Mouse (Mus musculus): ENCODE measurements around the gene Nudt16l1. TPM values are rescaled to one million over a fixed set of nuclear protein-coding genes. Genes with fewer than 3 reads are reported as not detected.

The Nudt16l1 gene
- polyA plus RNA-seq, 1 experiment: 151 TPM

DNA sequence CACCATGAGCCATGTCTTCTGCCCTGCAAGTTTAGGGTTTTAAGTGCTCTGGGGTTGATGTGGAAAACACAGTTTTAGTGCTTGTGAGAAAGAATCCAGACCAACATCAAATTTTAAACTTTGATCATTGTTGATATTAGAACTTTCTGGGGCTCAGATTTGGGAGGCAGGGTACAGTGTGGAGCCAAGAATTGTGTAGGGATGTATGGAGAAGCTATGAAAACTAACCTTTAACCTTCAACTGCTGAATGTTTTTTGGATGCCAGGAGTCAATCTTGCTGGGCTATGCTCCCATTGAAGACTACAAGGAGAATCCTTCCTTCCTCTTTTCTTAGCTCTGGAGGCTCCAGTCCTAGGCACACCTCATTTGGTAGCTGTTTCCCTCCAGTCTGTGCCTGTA, 32.0 kb upstream of the Nudt16l1 start:
- TF ChIP-seq CTCF (IDR thresholded peaks at IDR 0.05; ENCODE audit: borderline replicate concordance, control insufficient read depth, extremely low read depth, insufficient read depth, low read length, poor library complexity): no peak
- H3K4me3 ChIP-seq (ENCODE audit: control insufficient read depth, insufficient read depth, low read length): no peak overlapping the region
- H3K27me3 ChIP-seq (ENCODE audit: control insufficient read depth, insufficient read depth, low read length): no peaks in the 10 kb centered on the region
- H3K36me3 ChIP-seq (ENCODE audit: control insufficient read depth, insufficient read depth, low read length): no peaks in the 10 kb centered on the region
- H3K4me1 ChIP-seq (replicated peaks; ENCODE audit: control insufficient read depth, insufficient read depth, low read length): no peaks in the 10 kb centered on the region; the same call in 1 of the 2 replicates
- H3K27ac ChIP-seq (ENCODE audit: control insufficient read depth, insufficient read depth, low read length): no peak overlapping the region
- no peak for DNase-seq

DNA sequence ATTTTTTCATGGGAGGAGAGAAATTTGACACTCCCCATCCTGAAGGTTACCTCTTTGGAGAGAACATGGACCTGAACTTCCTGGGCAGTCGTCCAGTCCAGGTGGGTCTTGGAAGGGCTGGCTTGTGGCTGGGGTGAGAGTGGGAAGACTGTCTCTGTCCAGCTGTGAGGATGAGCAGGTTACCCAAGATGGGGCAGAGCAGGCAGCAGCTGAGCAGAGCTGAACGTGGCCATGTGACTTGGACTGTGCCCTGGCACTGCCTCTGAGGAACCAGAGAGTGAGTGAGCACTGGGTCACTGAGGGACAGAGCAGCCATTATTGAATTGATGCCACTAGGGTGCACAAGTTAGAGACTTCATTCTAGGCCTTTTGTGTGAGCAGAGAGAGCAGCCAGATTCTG, 31.2 kb upstream of the Nudt16l1 start:
- H3K27me3 ChIP-seq (ENCODE audit: control insufficient read depth, insufficient read depth, low read length): no peaks in the 10 kb centered on the region
- TF ChIP-seq POLR2A (IDR thresholded peaks at IDR 0.05; ENCODE audit: control insufficient read depth, extremely low read depth, insufficient read depth, low read length, poor library complexity): no peak
- TF ChIP-seq CTCF (IDR thresholded peaks at IDR 0.05; ENCODE audit: borderline replicate concordance, control insufficient read depth, extremely low read depth, insufficient read depth, low read length, poor library complexity): no peak
- H3K27ac ChIP-seq (ENCODE audit: control insufficient read depth, insufficient read depth, low read length): no peak overlapping the region
- H3K4me1 ChIP-seq (replicated peaks; ENCODE audit: control insufficient read depth, insufficient read depth, low read length): no peaks in the 10 kb centered on the region; the same call in 1 of the 2 replicates
- WGBS: 83% methylated on average over 2 of the region's 2 CpGs
- no peaks in the 10 kb centered on the region for H3K36me3 ChIP-seq (ENCODE audit: control insufficient read depth, insufficient read depth, low read length)
- DNase-seq: no peak
- no peak overlapping the region for H3K4me3 ChIP-seq (ENCODE audit: control insufficient read depth, insufficient read depth, low read length)

DNA sequence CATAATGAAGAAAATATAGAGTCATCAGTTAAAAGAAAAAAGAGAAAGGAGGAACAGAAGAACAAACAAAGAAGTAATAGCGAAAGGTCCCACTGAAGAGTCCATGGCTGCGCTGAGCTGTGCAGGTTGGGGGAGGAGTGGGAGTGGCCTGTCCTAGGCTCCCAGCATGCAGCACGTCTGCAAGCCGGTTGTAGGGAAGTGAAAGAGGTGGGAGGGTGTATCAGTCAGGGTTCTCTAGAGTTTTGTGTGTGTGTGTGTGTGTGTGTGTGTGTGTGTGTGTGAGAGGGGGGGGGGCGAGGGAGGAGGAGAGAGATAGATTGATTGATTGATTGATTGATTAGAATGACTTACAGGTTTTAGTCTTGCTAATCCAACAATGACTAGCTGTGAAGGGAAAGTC, 30.6 kb upstream of the Nudt16l1 start:
- no peak overlapping the region for H3K27ac ChIP-seq (ENCODE audit: control insufficient read depth, insufficient read depth, low read length)
- WGBS: 45% methylated on average over 5 of the region's 5 CpGs
- no peak overlapping the region for H3K4me3 ChIP-seq (ENCODE audit: control insufficient read depth, insufficient read depth, low read length)
- no peak for TF ChIP-seq CTCF (IDR thresholded peaks at IDR 0.05; ENCODE audit: borderline replicate concordance, control insufficient read depth, extremely low read depth, insufficient read depth, low read length, poor library complexity)
- no peak for TF ChIP-seq POLR2A (IDR thresholded peaks at IDR 0.05; ENCODE audit: control insufficient read depth, extremely low read depth, insufficient read depth, low read length, poor library complexity)
- no peaks in the 10 kb centered on the region for H3K27me3 ChIP-seq (ENCODE audit: control insufficient read depth, insufficient read depth, low read length)
- no peak for DNase-seq
- no peaks in the 10 kb centered on the region for H3K36me3 ChIP-seq (ENCODE audit: control insufficient read depth, insufficient read depth, low read length)
- H3K4me1 ChIP-seq (replicated peaks; ENCODE audit: control insufficient read depth, insufficient read depth, low read length): peaks cover 5% of the 10 kb centered on the region

DNA sequence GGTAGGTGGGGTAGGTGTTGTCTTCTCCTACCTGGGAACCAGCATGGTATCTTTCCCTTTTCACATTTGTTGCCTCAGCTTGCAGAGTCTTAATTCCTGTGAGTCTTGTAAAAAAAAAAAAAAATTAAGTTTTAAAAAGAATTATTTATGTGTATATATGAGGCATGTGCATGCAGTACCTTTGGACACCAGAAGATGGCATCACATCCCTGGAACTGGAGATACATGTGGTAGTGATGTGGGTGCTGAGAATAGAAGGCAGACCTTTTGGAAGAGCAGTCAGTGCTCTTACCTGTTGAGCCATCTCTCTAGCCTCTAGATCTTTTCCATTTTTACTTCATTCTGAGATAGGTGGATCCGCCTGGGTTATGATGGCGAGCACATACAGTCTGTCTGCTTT, 28.8 kb upstream of the Nudt16l1 start:
- no peak overlapping the region for H3K4me3 ChIP-seq (ENCODE audit: control insufficient read depth, insufficient read depth, low read length)
- H3K36me3 ChIP-seq (ENCODE audit: control insufficient read depth, insufficient read depth, low read length): no peaks in the 10 kb centered on the region
- no peaks in the 10 kb centered on the region for H3K27me3 ChIP-seq (ENCODE audit: control insufficient read depth, insufficient read depth, low read length)
- DNase-seq: peak; percentile 16
- no peak for TF ChIP-seq POLR2A (IDR thresholded peaks at IDR 0.05; ENCODE audit: control insufficient read depth, extremely low read depth, insufficient read depth, low read length, poor library complexity)
- TF ChIP-seq CTCF (IDR thresholded peaks at IDR 0.05; ENCODE audit: borderline replicate concordance, control insufficient read depth, extremely low read depth, insufficient read depth, low read length, poor library complexity): no peak
- 100% methylated on average over 2 of the region's 2 CpGs for WGBS
- H3K27ac ChIP-seq (ENCODE audit: control insufficient read depth, insufficient read depth, low read length): no peak overlapping the region
- H3K4me1 ChIP-seq (replicated peaks; ENCODE audit: control insufficient read depth, insufficient read depth, low read length): peaks cover 11% of the 10 kb centered on the region

DNA sequence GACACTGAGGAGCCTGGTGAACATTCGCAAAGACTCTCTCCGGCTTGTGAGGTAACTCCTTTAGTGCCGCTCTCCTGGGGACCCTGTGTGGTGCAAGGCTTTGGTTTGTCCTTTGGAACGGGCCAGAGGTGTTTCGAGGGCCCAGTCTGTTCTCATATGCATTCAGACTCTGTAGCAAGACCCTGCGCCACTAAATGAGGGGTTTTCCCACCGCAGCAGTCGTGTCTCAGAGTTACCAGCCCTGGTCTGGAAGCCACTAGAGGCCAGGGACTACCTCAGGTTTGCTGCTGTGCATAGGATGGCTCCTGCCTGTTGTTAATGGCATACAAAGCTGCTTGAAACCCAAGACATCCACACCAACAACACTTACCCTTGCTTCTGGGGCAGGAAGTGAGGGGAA, 27.8 kb upstream of the Nudt16l1 start:
- DNase-seq: no peak
- Histone ChIP-seq H3K27me3 (ENCODE audit: control insufficient read depth, insufficient read depth, low read length) (no peaks in the 10 kb centered on the region), H3K27ac (ENCODE audit: control insufficient read depth, insufficient read depth, low read length) (no peak overlapping the region), H3K4me3 (ENCODE audit: control insufficient read depth, insufficient read depth, low read length) (no peak overlapping the region), H3K36me3 (ENCODE audit: control insufficient read depth, insufficient read depth, low read length) (no peaks in the 10 kb centered on the region), H3K4me1 (replicated peaks; ENCODE audit: control insufficient read depth, insufficient read depth, low read length) (peaks cover 11% of the 10 kb centered on the region)
- TF ChIP-seq CTCF (IDR thresholded peaks at IDR 0.05; ENCODE audit: borderline replicate concordance, control insufficient read depth, extremely low read depth, insufficient read depth, low read length, poor library complexity) (no peak), POLR2A (IDR thresholded peaks at IDR 0.05; ENCODE audit: control insufficient read depth, extremely low read depth, insufficient read depth, low read length, poor library complexity) (no peak)
- 97% methylated on average over 8 of the region's 8 CpGs for WGBS

DNA sequence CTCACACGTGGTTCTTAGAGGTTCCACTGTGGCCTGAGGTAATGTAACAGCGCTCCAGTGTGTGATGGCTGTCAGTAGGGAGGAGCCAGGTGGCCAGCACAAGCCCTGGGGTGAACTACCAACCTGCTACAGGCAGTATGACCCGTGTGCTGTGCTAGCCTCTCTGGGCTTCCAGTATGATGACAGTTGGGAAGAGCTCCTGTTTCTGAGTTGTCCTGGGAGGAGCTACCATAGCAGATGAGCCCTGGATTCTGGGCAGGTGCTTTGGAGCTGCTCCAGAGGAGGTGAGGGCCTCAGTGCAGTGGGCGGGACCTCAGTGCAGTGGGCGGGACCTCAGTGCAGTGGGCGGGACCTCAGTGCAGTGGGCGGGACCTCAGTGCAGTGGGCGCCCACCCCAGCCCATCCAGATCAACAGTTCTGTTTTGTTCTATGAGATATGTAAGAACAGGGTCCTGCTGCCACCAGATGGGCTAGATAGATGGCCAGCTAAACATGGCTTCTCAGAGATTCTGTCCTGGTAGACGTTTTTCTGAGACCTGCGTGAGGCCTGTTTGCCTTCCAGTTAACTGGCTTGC, 26.4 kb upstream of the Nudt16l1 start:
- H3K36me3 ChIP-seq (ENCODE audit: control insufficient read depth, insufficient read depth, low read length): no peaks in the 10 kb centered on the region
- no peak for DNase-seq
- H3K4me3 ChIP-seq (ENCODE audit: control insufficient read depth, insufficient read depth, low read length): no peak overlapping the region
- no peaks in the 10 kb centered on the region for H3K27me3 ChIP-seq (ENCODE audit: control insufficient read depth, insufficient read depth, low read length)
- peaks cover 11% of the 10 kb centered on the region for H3K4me1 ChIP-seq (replicated peaks; ENCODE audit: control insufficient read depth, insufficient read depth, low read length)
- H3K27ac ChIP-seq (ENCODE audit: control insufficient read depth, insufficient read depth, low read length): no peak overlapping the region
- TF ChIP-seq POLR2A (IDR thresholded peaks at IDR 0.05; ENCODE audit: control insufficient read depth, extremely low read depth, insufficient read depth, low read length, poor library complexity): no peak
- TF ChIP-seq CTCF (IDR thresholded peaks at IDR 0.05; ENCODE audit: borderline replicate concordance, control insufficient read depth, extremely low read depth, insufficient read depth, low read length, poor library complexity): no peak
- WGBS: 94% methylated on average over 10 of the region's 10 CpGs
